Mouse (Mus musculus): Measurements from ENCODE around the gene Gm14288.
"Not testable (repeated sequence)": the region's sequence is repeated elsewhere in the genome, so short reads cannot be mapped to it uniquely, and the experiment has no call there.

The Gm14288 gene

DNA sequence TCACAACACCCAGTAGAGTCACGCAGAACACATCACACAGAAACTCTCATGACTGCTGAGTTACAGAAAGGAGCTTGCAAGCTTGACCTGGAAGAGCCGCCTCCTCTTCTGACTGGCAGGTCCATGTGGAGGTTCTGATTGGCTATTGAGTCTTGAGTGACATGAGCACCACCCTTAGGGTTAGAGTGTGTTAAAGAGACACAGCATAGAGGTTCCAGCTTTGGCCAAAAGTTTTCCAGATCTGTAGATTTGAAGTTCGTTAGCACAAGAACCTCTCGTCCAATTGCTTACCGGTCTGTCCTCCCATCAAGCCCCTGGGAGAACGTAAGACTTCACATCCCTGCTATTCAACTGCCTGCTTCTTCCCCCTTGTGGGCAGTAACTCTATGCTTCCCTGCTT, at the start of gene Gm14288:
TSS of gene Gm14288 (minus strand) at position 101 of the 400 bp plus-strand sequence.
- not testable (repeated sequence) for DNase-seq

DNA sequence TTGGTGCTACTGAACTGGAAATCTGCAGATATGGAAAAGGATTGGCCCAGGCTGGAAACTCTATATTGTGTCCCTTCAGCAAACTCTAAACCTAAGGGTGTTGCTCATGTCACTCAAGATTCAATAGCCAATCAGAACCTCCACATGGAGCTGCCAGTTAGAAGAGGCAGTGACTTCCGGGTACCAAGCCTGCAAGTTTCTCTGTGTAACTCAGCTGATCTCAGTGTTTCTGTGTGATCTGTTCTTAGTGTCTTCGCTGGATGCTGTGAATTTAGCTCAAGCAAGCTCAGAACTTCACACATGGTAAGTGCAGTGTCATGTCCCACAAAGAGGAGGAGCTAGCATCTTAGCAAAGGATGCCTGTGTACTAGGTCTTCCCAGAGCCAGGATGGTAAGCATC, 59.7 kb downstream of the Gm14288 start, which contains the start of gene Gm2007:
TSS of gene Gm2007 (plus strand) at position 301 of the 400 bp plus-strand sequence.
- not testable (repeated sequence) for DNase-seq
